Mouse (Mus musculus): ENCODE measurements around the gene Pomt1. TPM values are rescaled to one million over a fixed set of nuclear protein-coding genes. Genes with fewer than 3 reads are reported as not detected.

Gene Pomt1
- polyA plus RNA-seq, 1 experiment from 2014 or later, result 25.1 TPM

GRCm38 (mm10) chr2:32207682-32208081, 28.7 kb upstream of the Pomt1 start:
- Histone ChIP-seq H3K27me3 (no peaks in the 10 kb centered on the region), H3K36me3 (peaks cover 100% of the 10 kb centered on the region), H3K9ac (no peak overlapping the region), H3K27ac (replicated peaks) (no peak overlapping the region), H3K4me2 (replicated peaks) (no peak overlapping the region), H3K4me3 (replicated peaks) (no peak overlapping the region), H3K4me1 (no peaks in the 10 kb centered on the region), H3K9me3 (replicated peaks) (no peaks in the 10 kb centered on the region)
- WGBS, result 96% methylated on average over 1 of the region's 1 CpGs
- no peak for ATAC-seq (ENCODE audit: insufficient number of reproducible peaks, low FRiP score, low TSS enrichment, low read depth)

GRCm38 (mm10) chr2:32211689-32212088, 24.7 kb upstream of the Pomt1 start:
- WGBS, result 89% methylated on average over 8 of the region's 8 CpGs

GRCm38 (mm10) chr2:32213000-32213399, 23.4 kb upstream of the Pomt1 start:
- peaks cover 100% of the 10 kb centered on the region for H3K36me3 ChIP-seq
- no peak for ATAC-seq (ENCODE audit: insufficient number of reproducible peaks, low FRiP score, low TSS enrichment, low read depth)

More at GRCm38 (mm10) chr2:32211689-32212088, 24.7 kb upstream of the Pomt1 start:
- no peak overlapping the region for H3K4me2 ChIP-seq (replicated peaks)
- ATAC-seq (ENCODE audit: insufficient number of reproducible peaks, low FRiP score, low TSS enrichment, low read depth), result no peak
- no peaks in the 10 kb centered on the region for H3K9me3 ChIP-seq (replicated peaks)
- H3K4me3 ChIP-seq (replicated peaks), result no peak overlapping the region
- no peak overlapping the region for H3K9ac ChIP-seq
- H3K4me1 ChIP-seq, result no peaks in the 10 kb centered on the region
- no peak overlapping the region for H3K27ac ChIP-seq (replicated peaks)
- no peaks in the 10 kb centered on the region for H3K27me3 ChIP-seq
- H3K36me3 ChIP-seq, result peaks cover 100% of the 10 kb centered on the region

GRCm38 (mm10) chr2:32215576-32215975, 20.8 kb upstream of the Pomt1 start:
- WGBS, result 86% methylated on average over 10 of the region's 10 CpGs
- H3K4me1 ChIP-seq, result no peaks in the 10 kb centered on the region
- H3K9me3 ChIP-seq (replicated peaks), result no peaks in the 10 kb centered on the region
- no peak overlapping the region for H3K9ac ChIP-seq
- no peak overlapping the region for H3K4me3 ChIP-seq (replicated peaks)
- H3K27me3 ChIP-seq, result no peaks in the 10 kb centered on the region
- H3K4me2 ChIP-seq (replicated peaks), result no peak overlapping the region
- no peak for ATAC-seq (ENCODE audit: insufficient number of reproducible peaks, low FRiP score, low TSS enrichment, low read depth)
- H3K36me3 ChIP-seq, result peaks cover 100% of the 10 kb centered on the region
- H3K27ac ChIP-seq (replicated peaks), result no peak overlapping the region

More at GRCm38 (mm10) chr2:32213000-32213399, 23.4 kb upstream of the Pomt1 start:
- Histone ChIP-seq H3K27me3 (no peaks in the 10 kb centered on the region), H3K4me2 (replicated peaks) (no peak overlapping the region), H3K9me3 (replicated peaks) (no peaks in the 10 kb centered on the region), H3K4me1 (no peaks in the 10 kb centered on the region), H3K4me3 (replicated peaks) (no peak overlapping the region), H3K27ac (replicated peaks) (no peak overlapping the region), H3K9ac (no peak overlapping the region)
- 70% methylated on average over 10 of the region's 10 CpGs for WGBS

- Histone ChIP-seq H3K4me2 (replicated peaks) (no peak overlapping the region), H3K4me3 (replicated peaks) (no peak overlapping the region), H3K36me3 (peaks cover 100% of the 10 kb centered on the region), H3K9me3 (replicated peaks) (no peaks in the 10 kb centered on the region), H3K27me3 (no peaks in the 10 kb centered on the region), H3K27ac (replicated peaks) (no peak overlapping the region), H3K9ac (no peak overlapping the region), H3K4me1 (no peaks in the 10 kb centered on the region)
- no peak for ATAC-seq (ENCODE audit: insufficient number of reproducible peaks, low FRiP score, low TSS enrichment, low read depth)
- 85% methylated on average over 10 of the region's 10 CpGs for WGBS
Measured at GRCm38 (mm10) chr2:32216506-32216905, 19.9 kb upstream of the Pomt1 start.

GRCm38 (mm10) chr2:32217656-32218055, 18.7 kb upstream of the Pomt1 start:
- Histone ChIP-seq H3K9me3 (replicated peaks) (no peaks in the 10 kb centered on the region), H3K4me3 (replicated peaks) (no peak overlapping the region), H3K9ac (no peak overlapping the region), H3K27ac (replicated peaks) (no peak overlapping the region), H3K36me3 (peaks cover 100% of the 10 kb centered on the region), H3K4me2 (replicated peaks) (no peak overlapping the region), H3K27me3 (no peaks in the 10 kb centered on the region), H3K4me1 (no peaks in the 10 kb centered on the region)
- ATAC-seq (ENCODE audit: insufficient number of reproducible peaks, low FRiP score, low TSS enrichment, low read depth), result no peak
- 88% methylated on average over 8 of the region's 8 CpGs for WGBS

- 87% methylated on average over 5 of the region's 5 CpGs for WGBS
- H3K4me2 ChIP-seq (replicated peaks), result no peak overlapping the region
- no peak overlapping the region for H3K27ac ChIP-seq (replicated peaks)
- ATAC-seq (ENCODE audit: insufficient number of reproducible peaks, low FRiP score, low TSS enrichment, low read depth), result no peak
- H3K4me3 ChIP-seq (replicated peaks), result no peak overlapping the region
- H3K9me3 ChIP-seq (replicated peaks), result no peaks in the 10 kb centered on the region
- H3K4me1 ChIP-seq, result no peaks in the 10 kb centered on the region
- H3K9ac ChIP-seq, result no peak overlapping the region
- peaks cover 100% of the 10 kb centered on the region for H3K36me3 ChIP-seq
- H3K27me3 ChIP-seq, result no peaks in the 10 kb centered on the region
Measured at GRCm38 (mm10) chr2:32218113-32218512, 18.3 kb upstream of the Pomt1 start.

- H3K27ac ChIP-seq (replicated peaks), result no peak overlapping the region
- H3K36me3 ChIP-seq, result peaks cover 100% of the 10 kb centered on the region
- H3K4me1 ChIP-seq, result no peaks in the 10 kb centered on the region
- H3K4me2 ChIP-seq (replicated peaks), result no peak overlapping the region
- 86% methylated on average over 11 of the region's 11 CpGs for WGBS
- no peak overlapping the region for H3K9ac ChIP-seq
- no peaks in the 10 kb centered on the region for H3K9me3 ChIP-seq (replicated peaks)
- ATAC-seq (ENCODE audit: insufficient number of reproducible peaks, low FRiP score, low TSS enrichment, low read depth), result no peak
- no peak overlapping the region for H3K4me3 ChIP-seq (replicated peaks)
- H3K27me3 ChIP-seq, result no peaks in the 10 kb centered on the region
Measured at GRCm38 (mm10) chr2:32218541-32219334, 17.7 kb upstream of the Pomt1 start.

- no peaks in the 10 kb centered on the region for H3K27me3 ChIP-seq
- no peak overlapping the region for H3K9ac ChIP-seq
- no peaks in the 10 kb centered on the region for H3K4me1 ChIP-seq
- no peak for ATAC-seq (ENCODE audit: insufficient number of reproducible peaks, low FRiP score, low TSS enrichment, low read depth)
- H3K4me2 ChIP-seq (replicated peaks), result no peak overlapping the region
- H3K9me3 ChIP-seq (replicated peaks), result no peaks in the 10 kb centered on the region
- no peak overlapping the region for H3K4me3 ChIP-seq (replicated peaks)
- WGBS, result 97% methylated on average over 14 of the region's 14 CpGs
- H3K36me3 ChIP-seq, result peaks cover 100% of the 10 kb centered on the region
- H3K27ac ChIP-seq (replicated peaks), result no peak overlapping the region
Measured at GRCm38 (mm10) chr2:32219501-32219900, 16.9 kb upstream of the Pomt1 start.

- no peak for ATAC-seq (ENCODE audit: insufficient number of reproducible peaks, low FRiP score, low TSS enrichment, low read depth)
- H3K27me3 ChIP-seq, result no peaks in the 10 kb centered on the region
- peaks cover 100% of the 10 kb centered on the region for H3K36me3 ChIP-seq
- no peaks in the 10 kb centered on the region for H3K4me1 ChIP-seq
- no peaks in the 10 kb centered on the region for H3K9me3 ChIP-seq (replicated peaks)
- H3K4me2 ChIP-seq (replicated peaks), result no peak overlapping the region
- no peak overlapping the region for H3K4me3 ChIP-seq (replicated peaks)
- H3K9ac ChIP-seq, result no peak overlapping the region
- WGBS, result 90% methylated on average over 6 of the region's 6 CpGs
- no peak overlapping the region for H3K27ac ChIP-seq (replicated peaks)
Measured at GRCm38 (mm10) chr2:32220021-32220420, 16.4 kb upstream of the Pomt1 start.

GRCm38 (mm10) chr2:32220969-32221368, 15.4 kb upstream of the Pomt1 start:
- 94% methylated on average over 10 of the region's 10 CpGs for WGBS
- no peaks in the 10 kb centered on the region for H3K9me3 ChIP-seq (replicated peaks)
- H3K27me3 ChIP-seq, result no peaks in the 10 kb centered on the region
- H3K9ac ChIP-seq, result no peak overlapping the region
- H3K36me3 ChIP-seq, result peaks cover 100% of the 10 kb centered on the region
- no peak overlapping the region for H3K4me2 ChIP-seq (replicated peaks)
- H3K4me1 ChIP-seq, result no peaks in the 10 kb centered on the region
- no peak for ATAC-seq (ENCODE audit: insufficient number of reproducible peaks, low FRiP score, low TSS enrichment, low read depth)
- no peak overlapping the region for H3K27ac ChIP-seq (replicated peaks)
- H3K4me3 ChIP-seq (replicated peaks), result no peak overlapping the region

GRCm38 (mm10) chr2:32221577-32221976, 14.8 kb upstream of the Pomt1 start:
- Histone ChIP-seq H3K4me1 (no peaks in the 10 kb centered on the region), H3K36me3 (peaks cover 100% of the 10 kb centered on the region), H3K27me3 (no peaks in the 10 kb centered on the region), H3K9ac (no peak overlapping the region), H3K9me3 (replicated peaks) (no peaks in the 10 kb centered on the region), H3K4me3 (replicated peaks) (no peak overlapping the region), H3K4me2 (replicated peaks) (no peak overlapping the region), H3K27ac (replicated peaks) (no peak overlapping the region)
- no peak for ATAC-seq (ENCODE audit: insufficient number of reproducible peaks, low FRiP score, low TSS enrichment, low read depth)
- WGBS, result 88% methylated on average over 7 of the region's 7 CpGs

Data from embryonic facial prominence, embryonic 15.5 days (tissue).